Mouse (Mus musculus) T-cell, adult 66 days (primary cell): ENCODE data around the gene Elovl3. TPM values are rescaled to one million over a fixed set of nuclear protein-coding genes. Genes with fewer than 3 reads are reported as not detected.

Experiments
- total RNA-seq, 2 experiments: library from RNA; stranded (reverse); gene quantifications; 3 replicates in 1 of 2; 4 replicates in 1 of 2; pipeline ENCODE4 v1.2.4; 2023

Gene Elovl3
- total RNA-seq: not detected

DNA sequence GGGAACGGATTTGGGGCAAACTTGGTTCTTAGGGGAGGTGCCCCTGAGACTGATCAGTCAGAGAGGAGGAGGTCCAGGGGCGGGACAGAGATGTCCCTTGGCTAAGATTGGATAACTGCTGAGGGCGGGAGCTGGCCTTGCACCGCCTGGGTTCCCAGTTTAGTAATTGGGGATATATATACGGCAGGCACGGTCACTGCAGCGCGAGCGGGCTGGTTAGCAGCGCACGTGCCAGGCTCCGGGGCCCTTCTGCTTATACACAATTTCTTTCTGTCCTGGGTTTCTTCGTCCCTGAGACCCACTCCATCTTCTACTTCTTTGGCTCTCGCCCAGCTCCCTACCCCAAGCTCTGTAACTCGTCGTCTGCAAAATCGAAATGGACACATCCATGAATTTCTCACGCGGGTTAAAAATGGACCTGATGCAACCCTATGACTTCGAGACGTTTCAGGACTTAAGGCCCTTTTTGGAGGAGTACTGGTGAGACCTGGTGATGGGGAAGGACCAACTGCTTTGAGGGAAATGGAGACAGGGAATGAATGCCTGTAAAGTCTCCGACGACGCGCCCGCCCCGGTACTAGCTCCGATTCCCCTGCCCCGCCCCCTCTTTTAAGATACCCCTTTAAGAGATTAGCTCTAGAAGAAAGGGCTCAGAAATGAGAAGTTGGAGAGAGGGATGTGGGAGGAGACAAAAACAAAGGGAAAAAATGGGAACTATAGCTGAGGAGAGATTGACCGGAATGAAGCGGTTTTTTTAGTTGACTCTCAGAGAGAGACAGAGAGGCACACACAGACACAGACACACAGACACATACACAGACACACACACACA lies at the start of gene Elovl3:
TSS of gene Elovl3 (plus strand) at position 204 of the 832 bp plus-strand sequence.

DNA sequence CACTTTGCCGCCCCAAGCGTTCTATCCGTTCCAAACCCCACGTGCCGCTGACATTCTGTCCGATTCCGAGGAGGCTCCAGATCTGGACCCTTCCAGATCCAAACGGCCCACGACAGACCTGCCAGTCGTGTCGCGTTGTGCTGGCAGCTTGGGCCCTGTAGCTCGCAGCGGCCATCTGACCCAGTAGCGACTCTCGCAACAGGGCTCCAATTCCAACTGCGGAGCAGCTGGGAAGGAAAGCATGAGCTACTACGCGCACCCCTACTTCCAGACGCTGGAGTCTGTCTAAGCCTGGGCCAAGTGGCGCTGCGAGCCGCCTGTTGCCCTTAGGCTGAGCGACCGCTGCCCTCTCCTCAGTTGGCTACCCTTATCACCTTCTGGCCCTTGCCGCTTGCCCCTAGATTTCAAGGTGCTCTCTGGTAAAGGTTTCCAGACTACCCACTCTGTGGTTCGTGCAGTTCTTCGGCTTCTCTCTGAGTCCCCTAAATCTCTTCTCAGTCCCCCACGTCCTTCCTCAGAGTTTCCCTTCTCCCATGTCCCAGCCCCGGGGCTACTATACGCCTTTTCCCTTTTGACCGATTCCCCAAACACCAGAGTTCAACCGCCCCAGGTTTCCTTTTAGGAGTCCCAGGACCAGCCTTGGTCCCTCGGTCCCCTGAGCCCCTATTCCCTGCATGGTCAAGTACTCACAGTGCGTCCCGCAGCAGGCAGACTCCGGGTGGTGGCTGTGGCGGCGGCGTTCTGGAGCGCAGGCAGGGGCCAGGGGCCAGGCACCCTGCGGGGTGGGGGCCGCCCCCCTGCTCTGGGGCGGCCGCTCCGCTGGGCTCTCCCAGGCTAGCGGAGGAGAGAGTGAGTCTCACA lies 16.0 kb downstream of the Elovl3 start, which contains the start of gene Pitx3:
TSS of gene Pitx3 (minus strand) at position 816 of the 861 bp plus-strand sequence.

DNA sequence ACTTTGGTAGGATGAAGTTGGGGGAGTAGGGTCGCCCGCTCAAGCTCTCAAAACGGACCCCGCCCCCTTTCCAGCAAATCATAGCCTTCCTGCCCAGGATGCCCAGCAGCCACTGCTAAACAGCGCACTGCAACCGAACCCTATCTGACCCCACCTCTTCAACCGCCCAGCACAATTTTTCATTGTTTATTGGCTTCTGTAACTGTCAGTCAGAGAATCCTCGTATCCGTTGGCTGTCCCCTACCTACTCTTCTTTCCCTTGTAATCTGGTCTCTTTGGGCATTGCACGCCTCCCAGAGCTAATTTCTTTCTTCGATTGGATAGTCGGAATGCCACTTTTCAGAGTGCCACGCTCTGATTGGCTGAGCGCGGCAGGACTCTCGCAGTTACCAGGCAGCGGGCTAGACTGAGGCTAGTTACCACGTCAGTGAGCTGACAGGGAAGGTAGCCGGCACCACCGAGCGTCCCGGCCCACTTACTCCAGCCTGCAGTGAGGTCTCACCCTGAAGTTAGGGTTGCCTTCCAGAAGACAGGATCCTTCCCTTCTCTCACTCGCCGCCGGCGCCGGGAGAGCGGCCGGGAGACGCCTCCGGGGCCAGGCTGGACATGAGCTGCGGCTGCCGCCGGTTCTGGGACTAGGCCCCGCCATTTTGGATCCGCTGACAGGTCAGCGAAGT lies 20.6 kb downstream of the Elovl3 start, which contains the start of gene Gbf1:
TSS of gene Gbf1 (plus strand) at position 383 of the 677 bp plus-strand sequence.

Other genes starting within 250 kb of the Elovl3 start
- 10 to 100 TPM; 20.7 to 26.2 TPM for gene Armh3, start 133.4 kb upstream of the Elovl3 start, total RNA-seq
- 10 to 100 TPM in 1 of 2 experiments, 1 to 10 TPM in 1; 9.2 to 10.5 TPM for gene Hps6, start 128.4 kb upstream of the Elovl3 start, total RNA-seq
- 100 to 1,000 TPM; 112 to 123 TPM for gene Pprc1, start 87.0 kb upstream of the Elovl3 start, total RNA-seq
- 100 to 1,000 TPM; 360 to 379 TPM for gene Ldb1, start 86.7 kb upstream of the Elovl3 start, total RNA-seq
- gene Nolc1, start 56.0 kb upstream of the Elovl3 start, total RNA-seq: 10 to 100 TPM; 75.6 to 81.5 TPM
- not detected for gene Pitx3, start 16.4 kb downstream of the Elovl3 start, total RNA-seq
- gene Gbf1, start 20.6 kb downstream of the Elovl3 start, total RNA-seq: 10 to 100 TPM; 87.0 to 91.4 TPM
- gene Nfkb2, start 172.4 kb downstream of the Elovl3 start, total RNA-seq: 10 to 100 TPM; 68.7 to 78.2 TPM
- gene Psd, start 195.3 kb downstream of the Elovl3 start, total RNA-seq: 1 to 10 TPM in 1 of 2 experiments, under 1 TPM in 1; 0.30 to 1.3 TPM
- 1 to 10 TPM; 4.3 TPM for gene Fbxl15, start 196.3 kb downstream of the Elovl3 start, total RNA-seq
- 10 to 100 TPM; 27.9 to 34.0 TPM for gene Cuedc2, start 206.8 kb downstream of the Elovl3 start, total RNA-seq
- gene Mfsd13a, start 209.2 kb downstream of the Elovl3 start, total RNA-seq: 1 to 10 TPM; 2.8 to 8.9 TPM
- not detected for gene 2310034G01Rik, start 218.4 kb downstream of the Elovl3 start, total RNA-seq